Mouse (Mus musculus) cerebellum, postnatal 14 days (tissue): ENCODE data around the gene Hoxd13.

Source experiments
- DNase-seq, 2 experiments: peaks; one replicate each; pipeline ENCODE4 v3.0.0; 2021; ENCODE audit warnings: mixed read lengths in 2 of 2

Gene Hoxd13

DNA sequence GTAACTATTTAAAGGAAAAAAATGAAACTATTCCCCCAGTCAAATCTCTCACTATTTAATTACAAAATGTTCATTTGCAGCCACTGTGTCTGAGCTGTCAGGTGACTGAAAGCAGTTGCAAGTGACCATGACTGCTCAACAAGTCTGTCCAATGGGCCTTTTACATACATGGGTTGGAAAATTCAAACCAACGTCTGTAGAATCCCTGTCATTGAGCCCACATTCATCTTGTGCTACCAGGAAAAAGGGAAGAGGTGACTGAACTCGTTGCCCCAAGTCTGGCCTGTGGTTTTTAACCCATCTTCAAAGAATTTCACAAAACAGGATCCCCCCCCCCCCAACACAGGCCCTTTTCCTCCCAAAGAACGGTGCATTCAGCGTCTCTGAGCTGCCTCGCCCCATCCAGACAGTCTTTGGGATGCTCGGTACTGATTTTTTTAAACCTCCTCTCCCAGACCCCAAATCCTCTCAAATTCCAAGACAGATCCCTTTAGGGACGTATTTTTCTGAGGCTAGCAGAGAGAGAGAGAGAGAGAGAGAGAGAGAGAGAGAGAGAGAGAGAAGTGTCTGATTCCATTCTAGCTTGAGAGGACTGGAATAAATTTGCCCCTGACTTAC lies 27.8 kb downstream of the Hoxd13 start:
- no peak for DNase-seq

GRCm38 (mm10) chr2:74696442-74697335 lies 28.6 kb downstream of the Hoxd13 start:
- peak in 1 of 2 experiments; percentile 8 for DNase-seq

DNA sequence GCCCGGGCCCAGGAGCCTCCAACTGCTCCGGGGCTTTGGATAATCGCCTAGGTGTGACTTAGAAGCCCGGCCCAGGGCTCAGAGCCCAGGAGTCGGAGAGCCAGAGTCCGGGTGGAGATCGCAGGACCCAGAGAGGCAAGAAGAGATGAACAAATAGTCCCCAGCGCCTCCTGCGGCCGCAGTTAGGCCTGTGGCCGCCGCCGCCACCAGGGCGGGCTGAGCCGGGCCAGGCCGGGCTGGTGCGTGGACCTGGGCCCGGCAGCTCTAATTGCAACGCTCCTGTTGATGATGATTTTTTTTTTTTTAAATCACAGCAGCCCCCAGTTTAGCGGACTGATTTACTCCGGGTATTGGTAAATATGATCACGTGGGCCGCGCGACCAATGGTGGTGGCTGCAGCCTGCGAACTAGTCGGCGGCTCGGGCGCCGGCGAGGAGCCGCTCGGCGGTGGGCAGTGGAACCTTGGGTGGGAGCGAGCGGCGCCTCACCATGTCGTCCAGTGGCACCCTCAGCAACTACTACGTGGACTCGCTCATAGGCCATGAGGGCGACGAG lies 29.5 kb downstream of the Hoxd13 start, which contains the start of gene Hoxd9:
TSS of gene Hoxd9 (plus strand) at position 161 of the 555 bp plus-strand sequence.
- peak in 1 of 2 experiments; percentile 39 for DNase-seq

- peak in 1 of 2 experiments; percentile 26 for DNase-seq
These were observed 30.3 kb downstream of the Hoxd13 start for GRCm38 (mm10) chr2:74698201-74699052.

GRCm38 (mm10) chr2:74699053-74699430 lies 30.9 kb downstream of the Hoxd13 start:
- peak; percentile 17 to 30 for DNase-seq

DNA sequence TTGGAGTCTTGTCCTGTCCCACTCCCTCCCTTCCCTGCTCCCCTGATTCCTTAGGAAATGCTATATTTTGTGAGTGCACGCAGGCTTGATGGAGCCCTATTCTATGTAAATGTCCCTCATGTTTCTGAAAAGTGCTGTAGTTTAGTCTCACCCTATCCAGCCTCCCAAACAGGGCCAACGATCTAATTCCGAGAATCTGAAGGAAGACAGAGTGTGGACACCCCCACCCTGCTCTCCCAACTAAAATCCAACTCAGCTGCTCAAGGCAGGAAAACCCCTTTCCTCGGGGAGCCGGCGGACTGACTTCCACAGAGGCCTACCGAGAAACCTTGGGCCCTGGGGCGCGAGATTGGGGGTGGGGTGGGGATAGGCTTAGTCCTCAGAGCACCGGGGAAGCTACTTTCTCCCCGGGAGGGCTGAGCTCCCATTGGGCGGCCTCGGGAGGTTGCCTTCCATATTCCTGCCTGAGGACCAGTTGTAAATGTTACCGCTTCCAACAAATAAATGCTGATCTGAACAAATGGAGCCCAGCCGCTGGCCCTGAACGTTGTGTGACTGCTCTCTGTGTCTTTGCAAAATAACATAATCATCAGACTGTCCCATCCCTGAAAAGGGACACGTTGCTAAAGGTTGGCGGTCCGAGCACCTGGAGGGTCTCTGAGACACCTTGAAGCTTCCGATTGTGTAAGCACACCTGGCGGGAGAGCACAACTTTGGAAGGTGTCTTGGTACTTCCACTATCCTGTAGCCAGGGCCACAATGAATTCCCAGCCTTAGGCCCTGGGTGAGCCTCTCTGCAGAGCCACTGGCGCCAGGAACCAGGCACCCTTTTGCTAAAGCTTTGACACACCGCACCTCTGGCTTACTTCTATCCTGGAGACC lies 31.8 kb downstream of the Hoxd13 start:
- DNase-seq = peak in 1 of 2 experiments; percentile 20

DNA sequence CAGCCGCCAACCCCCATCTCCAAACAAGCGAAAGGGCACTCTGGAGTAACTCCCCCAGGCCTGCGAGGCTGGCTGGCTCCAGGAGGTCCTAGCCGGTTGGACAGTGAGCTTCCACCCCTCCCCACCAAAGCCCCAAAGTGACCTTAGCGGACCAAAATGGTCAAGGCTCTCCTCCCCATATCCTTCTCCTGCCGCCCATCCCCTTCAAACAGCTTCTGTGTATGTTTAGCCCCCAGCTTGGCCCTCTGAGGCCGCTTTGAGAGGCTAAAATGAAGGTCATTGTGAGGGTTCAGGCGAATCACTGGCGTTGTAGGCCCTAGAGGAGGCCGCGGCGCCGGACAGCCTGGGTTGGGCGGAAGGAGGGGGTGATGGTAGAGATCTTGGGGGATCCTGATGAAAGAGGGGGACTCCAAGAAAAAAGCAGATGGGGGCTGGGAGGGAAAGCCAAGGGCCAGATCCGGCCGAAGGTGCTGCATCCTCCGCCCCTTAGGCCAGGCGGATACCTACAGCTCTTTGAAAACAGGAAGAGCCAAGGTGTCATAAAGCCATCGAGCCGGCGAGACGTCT lies 32.5 kb downstream of the Hoxd13 start:
- DNase-seq = peak in 1 of 2 experiments; percentile 11

- peak; percentile 89 to 92 for DNase-seq
These were observed 34.1 kb downstream of the Hoxd13 start for GRCm38 (mm10) chr2:74701949-74702819.

GRCm38 (mm10) chr2:74702820-74703219 lies 34.7 kb downstream of the Hoxd13 start:
- no peak for DNase-seq

GRCm38 (mm10) chr2:74703317-74703716 lies 35.2 kb downstream of the Hoxd13 start:
- peak in 1 of 2 experiments; percentile 20 for DNase-seq

DNA sequence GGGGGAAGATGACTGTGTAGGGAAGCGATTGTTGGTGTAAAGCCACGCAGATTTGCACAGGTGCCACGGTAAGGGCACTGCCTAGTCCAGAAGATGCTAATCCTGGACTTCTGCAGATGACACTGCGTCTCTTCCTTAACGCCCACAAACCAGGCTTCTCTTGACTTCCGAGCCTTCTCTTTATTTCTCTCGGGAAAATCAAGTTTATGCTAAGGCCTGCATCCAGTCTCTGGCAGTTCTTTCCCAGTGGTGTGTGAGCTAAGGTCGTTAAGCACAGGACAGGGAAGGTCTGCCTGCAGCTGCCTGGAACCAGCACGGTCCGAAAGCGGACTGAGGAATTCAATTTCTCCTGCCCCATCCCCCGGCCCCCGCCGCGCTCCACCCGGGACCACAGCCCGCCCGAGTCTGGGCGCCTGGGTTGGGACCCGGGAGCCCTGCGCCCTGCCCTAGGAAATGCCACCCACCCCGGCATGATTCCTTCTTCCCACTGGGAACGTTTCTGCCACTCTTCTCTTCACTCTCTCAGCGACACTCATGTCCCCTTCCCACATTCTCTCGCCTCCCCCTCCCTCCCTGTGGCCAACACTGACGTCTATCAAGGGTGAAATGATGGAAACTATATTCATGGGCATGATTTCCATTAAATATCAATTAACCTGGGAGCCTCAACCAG lies 35.7 kb downstream of the Hoxd13 start:
- DNase-seq = peak in 1 of 2 experiments; percentile 12

GRCm38 (mm10) chr2:74704393-74704998 lies 36.4 kb downstream of the Hoxd13 start, which contains the start of gene Hoxd8:
TSS of gene Hoxd8 (plus strand) at chr2:74704615.
- no peak for DNase-seq

DNA sequence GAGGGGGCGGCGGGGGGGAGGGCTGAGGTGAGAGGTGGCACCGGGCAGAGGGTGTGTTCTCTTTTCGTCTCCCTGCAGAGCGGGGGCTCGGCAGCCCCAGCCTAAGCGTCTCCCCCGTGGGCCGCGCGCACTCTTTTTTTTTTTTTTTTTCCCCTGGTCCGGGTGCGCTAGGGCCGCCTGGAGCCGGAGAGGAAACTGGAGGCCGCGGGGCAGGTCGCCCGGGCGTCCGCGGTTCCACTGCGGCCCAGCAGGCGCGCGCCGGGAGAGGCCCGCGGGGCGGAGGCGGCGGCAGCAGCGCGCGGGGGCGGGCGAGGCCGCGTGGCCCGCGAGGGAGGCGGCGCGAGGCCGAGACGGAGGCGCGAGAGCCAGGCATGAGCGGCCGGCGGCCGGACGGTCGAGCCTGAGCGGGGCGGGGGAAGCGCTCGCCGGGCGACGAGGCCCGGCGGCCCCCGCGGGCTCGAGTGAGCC lies 36.9 kb downstream of the Hoxd13 start:
- no peak for DNase-seq

- DNase-seq = peak in 1 of 2 experiments; percentile 14
These were observed 37.5 kb downstream of the Hoxd13 start for GRCm38 (mm10) chr2:74705467-74706089.

- no peak for DNase-seq
These were observed 38.4 kb downstream of the Hoxd13 start for GRCm38 (mm10) chr2:74706393-74706960.

GRCm38 (mm10) chr2:74707599-74707998 lies 39.5 kb downstream of the Hoxd13 start:
- DNase-seq = no peak

DNA sequence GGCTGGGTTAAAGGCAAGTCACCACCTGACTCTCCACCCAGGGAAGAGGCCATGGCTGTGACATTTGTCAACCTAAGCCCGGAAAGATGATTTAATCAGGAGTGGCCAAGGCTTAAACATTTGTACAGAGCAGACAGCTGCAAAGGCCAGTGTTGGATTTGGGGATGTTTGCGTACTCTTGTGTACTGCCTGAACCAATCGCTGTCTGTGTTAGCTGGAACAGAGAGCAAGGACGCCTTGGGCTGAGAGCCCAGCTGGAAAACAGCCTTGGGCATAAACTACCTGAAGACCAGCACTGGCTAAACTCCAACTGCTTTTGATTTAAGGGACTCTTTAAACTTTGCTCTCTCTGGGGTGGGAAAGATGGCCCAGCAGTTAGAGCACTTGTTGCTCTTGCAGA lies 40.6 kb downstream of the Hoxd13 start:
- no peak for DNase-seq
